Mouse (Mus musculus): ENCODE measurements around the gene Me1.

Me1 gene

GRCm38 (mm10) chr9:86707431-86707830 lies 11.7 kb upstream of the Me1 start:
- DNase-seq = no peak

DNA sequence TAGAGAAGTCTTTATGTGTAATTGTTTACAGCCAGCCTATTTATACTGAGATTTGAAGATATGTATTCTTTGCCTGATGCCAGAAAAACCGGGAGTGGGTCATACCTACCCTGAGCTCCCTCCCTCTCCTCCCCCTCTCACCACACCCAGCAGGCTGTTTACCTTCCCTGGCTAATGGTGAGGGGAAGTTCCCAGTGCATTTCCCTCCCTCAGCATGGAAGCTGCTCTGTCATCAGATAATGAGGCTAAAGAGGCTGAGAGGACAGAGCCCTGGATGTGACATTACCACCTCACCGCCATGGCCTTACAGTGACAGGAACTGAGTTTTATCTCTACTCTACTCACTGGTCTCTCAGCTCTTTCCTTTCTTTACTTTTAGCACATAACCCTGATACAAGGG lies 6.1 kb upstream of the Me1 start:
- no peak for DNase-seq

GRCm38 (mm10) chr9:86701264-86701663 lies 5.5 kb upstream of the Me1 start:
- DNase-seq = no peak

- DNase-seq = peak; percentile 31
Measured at GRCm38 (mm10) chr9:86695199-86695817, 445 bp downstream of the Me1 start.

GRCm38 (mm10) chr9:86694644-86695043 lies 1.1 kb downstream of the Me1 start:
- no peak for DNase-seq

GRCm38 (mm10) chr9:86693935-86694334 lies 1.8 kb downstream of the Me1 start:
- no peak for DNase-seq

GRCm38 (mm10) chr9:86692676-86693075 lies 3.1 kb downstream of the Me1 start:
- DNase-seq = no peak

- DNase-seq = no peak
Measured at GRCm38 (mm10) chr9:86692251-86692650, 3.5 kb downstream of the Me1 start.

DNA sequence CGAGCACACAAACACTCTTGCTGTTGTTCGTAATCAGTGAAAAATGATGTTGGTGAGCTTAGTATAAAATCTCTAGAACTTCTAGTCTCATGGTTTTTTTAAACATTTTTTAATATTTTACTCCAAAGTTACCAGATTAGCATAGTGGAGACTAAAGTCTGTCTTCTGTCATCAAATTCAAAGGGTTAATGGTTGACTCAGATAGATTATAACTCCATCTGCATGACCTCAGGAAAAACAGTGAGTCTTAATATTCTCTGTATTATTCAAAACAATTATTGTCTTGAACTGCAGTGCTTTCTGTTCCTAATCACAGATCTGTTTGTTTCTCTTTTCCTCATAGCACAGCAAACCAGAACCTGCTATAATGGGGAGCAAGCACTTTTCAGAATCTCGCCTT lies 4.7 kb downstream of the Me1 start:
- no peak for DNase-seq

GRCm38 (mm10) chr9:86683713-86684209 lies 12.0 kb downstream of the Me1 start:
- DNase-seq = no peak

- DNase-seq = no peak
Measured at GRCm38 (mm10) chr9:86682844-86683243, 12.9 kb downstream of the Me1 start.

DNA sequence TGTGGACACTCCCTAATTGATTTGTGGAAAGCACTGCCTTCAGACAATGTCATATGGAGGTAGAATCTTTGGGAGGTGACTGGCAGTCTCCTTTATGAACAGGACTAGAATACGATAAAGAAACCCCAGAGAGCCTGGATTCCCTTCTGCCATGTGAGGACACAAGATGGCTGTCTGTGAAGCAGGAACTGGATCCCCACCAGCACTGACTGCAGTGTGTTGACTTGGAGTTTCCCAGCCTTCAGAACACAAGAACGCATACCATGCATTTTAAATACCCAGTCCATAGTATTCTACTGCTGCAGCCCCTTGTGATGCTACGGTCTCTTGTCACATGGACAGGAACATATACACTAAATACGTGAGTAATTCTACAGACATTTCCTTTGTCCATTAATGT lies 13.5 kb downstream of the Me1 start:
- no peak for DNase-seq

DNA sequence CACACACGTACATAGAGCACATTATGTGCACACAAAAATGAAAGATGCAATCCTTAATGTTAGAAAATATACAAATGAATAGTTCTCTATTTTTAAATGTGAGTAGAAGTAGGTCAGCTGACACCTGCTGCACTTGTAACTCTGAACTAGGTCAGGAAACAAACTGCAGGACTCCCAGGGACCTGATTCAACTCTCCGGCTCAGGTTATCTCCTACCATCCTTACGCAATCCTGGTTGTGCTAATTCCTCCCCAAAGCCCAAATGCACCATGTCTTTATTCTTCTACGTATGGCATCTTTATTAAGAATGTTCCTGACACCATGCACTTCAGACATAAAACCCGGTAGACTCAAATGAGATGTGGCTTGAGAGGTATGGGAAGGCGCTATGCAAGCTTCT lies 15.3 kb downstream of the Me1 start:
- no peak for DNase-seq

DNA sequence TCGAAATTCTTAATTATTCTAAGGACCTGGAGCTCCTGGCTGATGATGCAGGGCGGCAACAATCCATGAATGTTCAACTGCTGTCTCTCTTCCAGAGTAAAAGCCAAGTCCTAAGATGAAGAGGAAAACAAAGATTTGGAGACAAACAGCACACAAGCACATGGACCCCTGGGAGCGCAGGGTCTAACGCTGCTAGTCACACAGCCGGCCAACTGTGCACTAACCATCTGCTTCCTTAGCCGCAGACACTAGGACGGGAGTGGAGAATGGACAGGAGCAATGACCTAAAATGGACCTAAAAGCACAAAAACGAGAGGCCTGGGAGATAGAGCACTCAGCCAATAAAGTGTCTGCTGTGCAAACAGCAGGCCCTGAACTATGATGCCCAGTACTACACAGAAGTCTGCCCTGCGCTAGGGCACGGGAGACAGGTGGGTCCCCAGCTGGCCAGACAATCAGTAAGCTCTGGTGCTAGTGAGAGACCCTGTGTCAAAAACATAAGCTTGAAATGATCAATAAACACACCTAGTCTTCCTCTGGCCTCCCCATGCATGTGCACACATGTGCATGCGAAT lies 15.8 kb downstream of the Me1 start:
- DNase-seq = no peak

- no peak for DNase-seq
Measured at GRCm38 (mm10) chr9:86676246-86676645, 19.5 kb downstream of the Me1 start.

DNA sequence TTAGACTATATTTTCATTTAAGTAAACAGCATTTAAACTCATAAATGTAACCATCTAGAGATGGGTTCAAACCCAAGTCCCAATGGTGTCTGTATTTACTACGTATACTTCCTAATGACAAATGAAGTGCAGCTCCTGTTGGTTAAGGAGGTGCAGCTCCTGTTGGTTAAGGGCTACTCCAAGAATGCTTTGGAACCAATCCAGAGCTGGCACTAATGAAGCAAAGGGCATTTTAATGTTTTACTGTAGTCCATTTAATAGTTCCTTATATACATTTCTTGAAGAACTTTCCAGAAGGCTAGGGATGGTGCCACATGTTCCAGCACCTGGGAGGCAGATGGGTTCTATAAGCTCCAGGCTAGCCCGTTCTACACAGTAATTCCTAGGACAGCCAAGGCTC lies 20.3 kb downstream of the Me1 start:
- DNase-seq = no peak

GRCm38 (mm10) chr9:86672907-86673472 lies 22.8 kb downstream of the Me1 start:
- no peak for DNase-seq

DNA sequence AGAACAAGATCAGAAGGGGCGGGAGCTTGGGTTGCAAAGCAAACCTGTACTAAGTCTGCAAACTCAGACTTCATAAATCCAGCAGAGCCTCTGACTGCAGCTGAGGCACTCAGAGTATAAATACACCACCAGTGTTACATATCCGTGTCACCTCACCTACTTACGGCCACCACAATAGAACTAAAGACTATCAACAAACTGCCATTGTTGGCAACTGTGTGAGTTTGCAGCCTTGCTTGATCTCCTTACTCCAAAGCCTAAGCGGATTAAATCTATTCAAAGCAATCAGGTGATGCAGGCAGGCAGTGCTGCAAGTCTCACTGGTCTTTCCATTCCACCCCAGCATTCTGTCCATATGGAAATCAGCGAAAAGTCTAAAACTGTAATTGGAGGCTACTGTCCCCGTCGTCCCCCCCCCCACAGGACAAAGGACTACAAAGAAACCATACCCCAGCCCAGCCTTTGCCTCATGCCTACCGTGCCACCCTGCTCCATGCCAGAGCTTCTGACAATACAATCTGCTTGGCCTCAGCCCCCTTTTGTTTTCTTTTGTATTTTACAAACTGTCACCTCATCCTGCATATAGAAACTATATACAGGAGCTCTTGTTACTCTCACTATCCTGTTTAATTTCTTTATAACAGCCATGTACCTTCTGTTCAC lies 27.0 kb downstream of the Me1 start:
- DNase-seq = no peak

DNA sequence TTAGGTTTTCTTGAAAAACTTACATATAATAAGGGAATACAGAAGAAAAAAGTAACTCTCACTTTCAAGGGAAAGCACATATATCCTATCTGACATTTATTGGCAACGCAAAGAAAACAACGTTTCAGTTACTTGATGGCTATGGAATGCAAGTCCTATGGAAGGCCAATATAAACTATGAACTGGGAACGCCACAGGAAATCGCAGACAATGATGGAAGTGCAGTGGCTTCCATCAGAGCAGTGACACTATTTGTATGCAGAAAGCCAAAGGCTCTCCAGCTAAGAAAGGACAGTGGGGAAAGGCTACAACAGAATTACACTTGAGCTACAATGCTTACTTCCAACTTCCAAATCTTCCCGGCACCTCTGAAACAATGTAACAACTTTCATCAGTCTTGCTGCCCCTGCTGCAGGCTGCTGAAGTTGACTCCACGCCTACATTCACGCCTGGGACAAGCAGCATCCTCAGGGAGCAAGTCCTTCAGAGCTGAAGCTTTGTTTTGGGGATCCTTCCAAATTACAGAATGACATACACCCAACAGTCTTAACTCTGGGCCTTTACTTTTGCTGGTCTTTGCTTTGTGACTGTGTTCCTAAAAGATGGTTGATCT lies 28.5 kb downstream of the Me1 start:
- DNase-seq = no peak

- DNase-seq = peak; percentile 20
Measured at GRCm38 (mm10) chr9:86661679-86662078, 34.1 kb downstream of the Me1 start.

- DNase-seq = no peak
Measured at GRCm38 (mm10) chr9:86661266-86661665, 34.5 kb downstream of the Me1 start.

DNA sequence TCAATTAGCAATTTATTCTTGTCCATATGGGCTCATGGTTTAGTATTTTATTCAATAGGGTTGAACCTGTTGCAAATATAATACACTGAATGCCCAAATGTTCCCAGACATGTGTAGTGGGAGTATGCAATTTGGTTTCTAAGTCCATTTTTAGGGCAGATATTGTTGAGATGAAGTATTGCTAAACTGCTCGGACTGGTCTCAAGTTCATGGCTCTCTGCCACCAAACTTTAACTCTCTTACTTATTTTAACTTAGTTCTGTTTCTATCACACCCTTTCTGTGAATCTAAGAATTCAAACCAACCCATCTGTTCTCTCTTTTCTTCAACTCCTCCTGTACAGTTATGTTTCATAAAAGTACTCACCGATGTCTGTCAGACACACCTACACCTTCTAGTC lies 35.4 kb downstream of the Me1 start:
- no peak for DNase-seq

GRCm38 (mm10) chr9:86658347-86658746 lies 37.4 kb downstream of the Me1 start:
- no peak for DNase-seq

DNA sequence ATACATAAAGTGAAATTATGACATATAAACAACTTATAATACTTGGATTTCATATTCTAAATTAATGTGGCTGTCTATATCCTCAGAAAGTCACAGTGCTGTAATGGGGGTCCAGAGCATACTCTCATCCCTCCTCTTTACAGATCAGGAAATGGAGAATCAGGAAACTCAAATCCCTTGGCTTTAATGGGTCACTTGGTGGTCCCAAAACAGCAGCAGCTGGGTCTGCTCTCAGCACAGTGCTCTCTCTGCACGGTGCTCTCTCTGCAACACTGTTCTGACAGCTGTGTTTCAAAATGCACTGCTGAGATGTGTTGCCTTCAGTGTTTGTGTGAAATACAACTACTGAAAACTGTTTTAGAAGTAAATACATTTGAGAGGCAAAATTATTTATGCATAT lies 43.6 kb downstream of the Me1 start:
- DNase-seq = no peak

All from right cerebral cortex, postnatal 14 days (tissue).